ENCODE assay signal across 21 mouse cellular contexts in the genomic region with DNA sequence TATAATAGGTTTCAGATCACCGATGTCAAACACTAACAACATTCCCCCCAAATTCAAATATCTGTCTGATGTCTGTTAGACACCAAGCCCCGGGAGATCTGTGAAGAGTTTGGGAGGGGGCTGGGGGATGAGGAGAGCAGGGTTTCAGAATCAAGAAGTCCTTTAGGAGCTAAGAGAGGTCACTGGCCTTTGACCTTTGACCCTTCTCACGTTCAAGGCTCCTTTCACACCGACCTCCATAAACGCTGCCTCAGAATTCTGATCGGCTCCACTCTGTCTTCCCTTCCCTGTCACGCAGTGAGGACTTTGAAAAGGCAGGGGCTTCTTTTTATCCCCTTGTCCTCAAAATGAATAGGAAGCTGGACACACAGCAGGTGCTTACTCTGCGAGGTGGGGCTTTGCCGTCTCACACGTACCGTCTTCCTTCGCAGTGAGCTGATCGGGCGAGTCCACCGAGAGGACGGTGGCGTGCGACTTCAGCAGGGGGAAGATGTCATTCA. TPM values are rescaled to one million over a fixed set of nuclear protein-coding genes. Genes with fewer than 3 reads are reported as not detected.
A peak's percentile ranks its signal among the peaks of the same experiment; 100 is the strongest.
DNase-seq lines count a peak whose midpoint lies in the region; ATAC-seq lines count a peak whose summit lies in the region.
"Had no signal": no experiment of that assay in that cellular context is flagged by ENCODE, and none has a peak within 500 bp of the region (broad histone marks: within the 10 kb centered on the region; RNA-seq: fewer than 3 reads in every experiment).

No protein-coding gene starts in this region.

- H3K4me3 ChIP-seq in forebrain, embryonic 12.5 days (replicated peaks): no peak overlapping the region
- H3K4me3 ChIP-seq in hindbrain, embryonic 15.5 days: 0 out of 2 replicates have a peak overlapping the region, but pooled peaks have one; percentile 3
- H3K4me3 ChIP-seq in midbrain, embryonic 16.5 days (ENCODE audit: low read depth, low read length): peak overlapping the region; percentile 7
- H3K4me3 ChIP-seq: embryonic facial prominence, embryonic 12.5 days; left cerebral cortex, adult 2 months had no signal

- WGBS in forebrain, embryonic 12.5 days: 25% methylated on average over 18 of the region's 18 CpGs
- 15% methylated on average over 18 of the region's 18 CpGs for WGBS in hindbrain, embryonic 15.5 days
- WGBS in midbrain, embryonic 16.5 days: 5% methylated on average over 18 of the region's 18 CpGs

- ATAC-seq in forebrain, embryonic 12.5 days (ENCODE audit: low FRiP score): no peak
- no peak for ATAC-seq in hindbrain, embryonic 15.5 days (ENCODE audit: low FRiP score, low read depth)
- no peak for ATAC-seq in midbrain, embryonic 16.5 days
- ATAC-seq: CD4-positive, CD25-positive, alpha-beta regulatory T cell, adult 4 months had no signal

- H3K27me3 ChIP-seq in forebrain, embryonic 12.5 days: peaks cover 18% of the 10 kb centered on the region
- H3K27me3 ChIP-seq in hindbrain, embryonic 15.5 days: no peaks in the 10 kb centered on the region
- peaks cover 4% of the 10 kb centered on the region; the same call in 1 of the 2 replicates for H3K27me3 ChIP-seq in midbrain, embryonic 16.5 days (ENCODE audit: control insufficient read depth, insufficient read depth, low read depth, low read length)

- peaks cover 6% of the 10 kb centered on the region; the same call in 1 of the 2 replicates for H3K4me1 ChIP-seq in forebrain, embryonic 12.5 days
- peaks cover 4% of the 10 kb centered on the region; the same call in 1 of the 2 replicates for H3K4me1 ChIP-seq in hindbrain, embryonic 15.5 days (replicated peaks)
- 0 out of 2 replicates have a peak, but pooled peaks cover 3% of the 10 kb centered on the region for H3K4me1 ChIP-seq in midbrain, embryonic 16.5 days (ENCODE audit: control insufficient read depth, insufficient read depth, low read length)
- H3K4me1 ChIP-seq: embryonic facial prominence, embryonic 12.5 days had no signal

- no peak overlapping the region for H3K9ac ChIP-seq in forebrain, embryonic 12.5 days
- no peak overlapping the region for H3K9ac ChIP-seq in hindbrain, embryonic 15.5 days
- H3K9ac ChIP-seq in midbrain, embryonic 16.5 days (ENCODE audit: low read depth, low read length): no peak overlapping the region
- H3K9ac ChIP-seq: embryonic facial prominence, embryonic 12.5 days had no signal

- H3K9me3 ChIP-seq in forebrain, embryonic 12.5 days: no peaks in the 10 kb centered on the region
- no peaks in the 10 kb centered on the region for H3K9me3 ChIP-seq in hindbrain, embryonic 15.5 days
- no peaks in the 10 kb centered on the region for H3K9me3 ChIP-seq in midbrain, embryonic 16.5 days (replicated peaks; ENCODE audit: control insufficient read depth, low read length, poor library complexity, severe bottlenecking)
- H3K9me3 ChIP-seq: embryonic facial prominence, embryonic 12.5 days had no signal

- peak; percentile 40 for DNase-seq in ZHBTc4 (ENCODE audit: low read depth, low spot score)
- DNase-seq in heart, adult 11 months: no peak
- DNase-seq in right cerebral cortex, adult 18-20 months: no peak
- DNase-seq in heart, postnatal 36 days: no peak
- no peak for DNase-seq in left cerebral cortex, postnatal 25 days (ENCODE audit: low spot score in 2 of 2)
- DNase-seq: cerebellum, adult 9-11 months; gastrocnemius, postnatal 25 days; kidney, adult 9 months; liver; lung, adult 2 months; thymus, postnatal 14 days had no signal

- peak overlapping the region; percentile 17; the same call in 1 of the 2 replicates for H3K4me2 ChIP-seq in forebrain, embryonic 12.5 days
- peak overlapping the region; percentile 42 for H3K4me2 ChIP-seq in hindbrain, embryonic 15.5 days
- H3K4me2 ChIP-seq in midbrain, embryonic 16.5 days (ENCODE audit: low read length): peak overlapping the region; percentile 42
- H3K4me2 ChIP-seq: embryonic facial prominence, embryonic 12.5 days had no signal

- no peak overlapping the region for H3K27ac ChIP-seq in forebrain, embryonic 12.5 days
- no peak overlapping the region for H3K27ac ChIP-seq in hindbrain, embryonic 15.5 days (replicated peaks)
- no peak overlapping the region for H3K27ac ChIP-seq in midbrain, embryonic 16.5 days (ENCODE audit: low read length)
- H3K27ac ChIP-seq: embryonic facial prominence, embryonic 12.5 days; left cerebral cortex, adult 2 months had no signal

- H3K36me3 ChIP-seq in forebrain, embryonic 12.5 days (replicated peaks): no peaks in the 10 kb centered on the region
- no peaks in the 10 kb centered on the region for H3K36me3 ChIP-seq in hindbrain, embryonic 15.5 days
- no peaks in the 10 kb centered on the region for H3K36me3 ChIP-seq in midbrain, embryonic 16.5 days (ENCODE audit: control insufficient read depth, insufficient read depth, low read length)
- H3K36me3 ChIP-seq: embryonic facial prominence, embryonic 12.5 days had no signal

- intact Hi-C loops in heart, postnatal 36 days (cut with DNase I): no loop called here
- intact Hi-C loops in left cerebral cortex, postnatal 25 days (cut with DNase I): no loop called here

RNA-seq across cellular contexts. Expression of gene Tph1, which starts 10.7 kb away (rescaled TPM):
- polyA plus RNA-seq in forebrain, embryonic 12.5 days (2016; fragmentation: Nextera tagmentation; extraction: Ambion mirVana): 0.63 and 0.76 TPM in 2 replicates
- polyA plus RNA-seq in hindbrain, embryonic 15.5 days (2015; fragmentation: Nextera tagmentation; extraction: Ambion mirVana): 0.39 and 0.46 TPM in 2 replicates
- 0.60 TPM in 2 replicates for polyA plus RNA-seq in midbrain, embryonic 16.5 days (2015; fragmentation: Nextera tagmentation; extraction: Ambion mirVana)
- total RNA-seq in heart, postnatal 36 days (2021): not detected
- total RNA-seq in left cerebral cortex, postnatal 25 days (2021): under 1 TPM; 0.21 to 0.32 TPM
- total RNA-seq: left cerebral cortex, adult 2 months; megakaryocyte progenitor cell, adult 5-6 weeks had no signal
- polyA plus RNA-seq: lung, adult 2 months; stomach, embryonic 14.5 days had no signal

RNA-seq across cellular contexts. Expression of gene Sergef, which starts 22.0 kb away (rescaled TPM):
- 19.0 and 19.6 TPM in 2 replicates for polyA plus RNA-seq in forebrain, embryonic 12.5 days (2016; fragmentation: Nextera tagmentation; extraction: Ambion mirVana)
- 42.1 and 43.8 TPM in 2 replicates for polyA plus RNA-seq in hindbrain, embryonic 15.5 days (2015; fragmentation: Nextera tagmentation; extraction: Ambion mirVana)
- 43.7 and 45.8 TPM in 2 replicates for polyA plus RNA-seq in midbrain, embryonic 16.5 days (2015; fragmentation: Nextera tagmentation; extraction: Ambion mirVana)
- total RNA-seq in heart, postnatal 36 days (2021): 1 to 10 TPM; 3.0 to 4.7 TPM
- 10 to 100 TPM; 59.7 to 69.3 TPM for total RNA-seq in left cerebral cortex, postnatal 25 days (2021)

RNA-seq across cellular contexts. Expression of gene Saal1, which starts 48.8 kb away (rescaled TPM):
- 37.0 and 37.2 TPM in 2 replicates for polyA plus RNA-seq in forebrain, embryonic 12.5 days (2016; fragmentation: Nextera tagmentation; extraction: Ambion mirVana)
- 16.1 and 16.8 TPM in 2 replicates for polyA plus RNA-seq in hindbrain, embryonic 15.5 days (2015; fragmentation: Nextera tagmentation; extraction: Ambion mirVana)
- polyA plus RNA-seq in midbrain, embryonic 16.5 days (2015; fragmentation: Nextera tagmentation; extraction: Ambion mirVana): 14.5 and 15.0 TPM in 2 replicates
- total RNA-seq in heart, postnatal 36 days (2021): 1 to 10 TPM; 3.8 to 4.3 TPM
- total RNA-seq in left cerebral cortex, postnatal 25 days (2021): 1 to 10 TPM; 8.0 TPM

RNA-seq across cellular contexts. Expression of gene Saa3, which starts 53.9 kb away (rescaled TPM):
- not detected in 2 replicates for polyA plus RNA-seq in forebrain, embryonic 12.5 days (2016; fragmentation: Nextera tagmentation; extraction: Ambion mirVana)
- polyA plus RNA-seq in hindbrain, embryonic 15.5 days (2015; fragmentation: Nextera tagmentation; extraction: Ambion mirVana): 0.26 and 0.43 TPM in 2 replicates
- 0.31 TPM in 1 of 2 replicates, not detected in the other for polyA plus RNA-seq in midbrain, embryonic 16.5 days (2015; fragmentation: Nextera tagmentation; extraction: Ambion mirVana)
- total RNA-seq in heart, postnatal 36 days (2021): 1 to 10 TPM; 1.4 to 1.8 TPM
- under 1 TPM in 1 of 2 experiments, not detected in 1; 0.16 TPM for total RNA-seq in left cerebral cortex, postnatal 25 days (2021)
- total RNA-seq: gastrocnemius, postnatal 25 days; left cerebral cortex, adult 2 months had no signal
- polyA plus RNA-seq: brain, embryonic 14.5 days; CD4-positive, CD25-positive, alpha-beta regulatory T cell, adult 4 months; heart, embryonic 14.5 days; stomach, embryonic 14.5 days had no signal
